Mouse (Mus musculus): ENCODE data around the gene Tra2a.
A peak's percentile ranks its signal among the peaks of the same experiment; 100 is the strongest.
"Not testable (repeated sequence)": the region's sequence is repeated elsewhere in the genome, so short reads cannot be mapped to it uniquely, and the experiment has no call there.

Gene Tra2a

GRCm38 (mm10) chr6:49263847-49264243 is at the start of gene Tra2a:
TSS of gene Tra2a (minus strand) at chr6:49264033.
- peak; percentile 97 for DNase-seq (ENCODE audit: low spot score)

- no peak for DNase-seq (ENCODE audit: low spot score)
Measured at GRCm38 (mm10) chr6:49298286-49298685, 34.5 kb upstream of the Tra2a start.

GRCm38 (mm10) chr6:49282122-49282521 is 18.3 kb upstream of the Tra2a start:
- no peak for DNase-seq (ENCODE audit: low spot score)

- no peak for DNase-seq (ENCODE audit: low spot score)
Measured at GRCm38 (mm10) chr6:49280942-49281341, 17.1 kb upstream of the Tra2a start.

- no peak for DNase-seq (ENCODE audit: low spot score)
Measured at GRCm38 (mm10) chr6:49275296-49275695, 11.5 kb upstream of the Tra2a start.

- DNase-seq (ENCODE audit: low spot score) = no peak
Measured at GRCm38 (mm10) chr6:49274416-49275091, 10.7 kb upstream of the Tra2a start.

- DNase-seq (ENCODE audit: low spot score) = no peak
Measured at GRCm38 (mm10) chr6:49273934-49274333, 10.1 kb upstream of the Tra2a start.

- DNase-seq (ENCODE audit: low spot score) = no peak
Measured at GRCm38 (mm10) chr6:49272863-49273262, 9.0 kb upstream of the Tra2a start.

- DNase-seq (ENCODE audit: low spot score) = no peak
Measured at GRCm38 (mm10) chr6:49271815-49272214, 8.0 kb upstream of the Tra2a start.

- DNase-seq (ENCODE audit: low spot score) = no peak
Measured at GRCm38 (mm10) chr6:49269923-49270322, 6.1 kb upstream of the Tra2a start.

GRCm38 (mm10) chr6:49269200-49269599 is 5.4 kb upstream of the Tra2a start:
- DNase-seq (ENCODE audit: low spot score) = peak; percentile 67

GRCm38 (mm10) chr6:49267686-49268085 is 3.9 kb upstream of the Tra2a start:
- DNase-seq (ENCODE audit: low spot score) = no peak

GRCm38 (mm10) chr6:49265207-49265606 is 1.4 kb upstream of the Tra2a start:
- not testable (repeated sequence) for DNase-seq (ENCODE audit: low spot score)

- DNase-seq (ENCODE audit: low spot score) = not testable (repeated sequence)
Measured at GRCm38 (mm10) chr6:49264446-49264845, 613 bp upstream of the Tra2a start.

GRCm38 (mm10) chr6:49263081-49263846 is 569 bp downstream of the Tra2a start:
- DNase-seq (ENCODE audit: low spot score) = peak; percentile 73

- no peak for DNase-seq (ENCODE audit: low spot score)
Measured at GRCm38 (mm10) chr6:49262421-49262820, 1.4 kb downstream of the Tra2a start.

- DNase-seq (ENCODE audit: low spot score) = no peak
Measured at GRCm38 (mm10) chr6:49259711-49260110, 4.1 kb downstream of the Tra2a start.

GRCm38 (mm10) chr6:49257880-49258279 is 6.0 kb downstream of the Tra2a start:
- DNase-seq (ENCODE audit: low spot score) = no peak

GRCm38 (mm10) chr6:49252207-49252606 is 11.6 kb downstream of the Tra2a start:
- DNase-seq (ENCODE audit: low spot score) = no peak

GRCm38 (mm10) chr6:49251199-49251598 is 12.6 kb downstream of the Tra2a start:
- DNase-seq (ENCODE audit: low spot score) = no peak

GRCm38 (mm10) chr6:49247246-49247645 is 16.6 kb downstream of the Tra2a start:
- no peak for DNase-seq (ENCODE audit: low spot score)

- DNase-seq (ENCODE audit: low spot score) = no peak
Measured at GRCm38 (mm10) chr6:49242331-49242730, 21.5 kb downstream of the Tra2a start.

GRCm38 (mm10) chr6:49241562-49241961 is 22.3 kb downstream of the Tra2a start:
- no peak for DNase-seq (ENCODE audit: low spot score)
